Mouse (Mus musculus) hematopoietic multipotent progenitor cell, adult 10-12 weeks (in vitro differentiated cells): ENCODE data around the gene Mup19. TPM values are rescaled to one million over a fixed set of nuclear protein-coding genes. Genes with fewer than 3 reads are reported as not detected.

Experiments used
- polyA plus RNA-seq: library from polyadenylated mRNA; stranded (reverse); fragments of >175 nt; gene quantifications from 2 replicates; pipeline ENCODE4 v1.2.3, GENCODE M21; 2012; ENCODE audit warnings: low replicate concordance

Mup19 gene
- polyA plus RNA-seq = not detected in 2 replicates

GRCm38 (mm10) chr4:61782169-61782568 is at the start of gene Mup19:
TSS of gene Mup19 (minus strand) at chr4:61782269.

Other genes starting within 250 kb of the Mup19 start
- gene Mup17, start 186.4 kb downstream of the Mup19 start, polyA plus RNA-seq = not detected in 2 replicates
- not detected in 2 replicates for gene Mup18, start 108.1 kb downstream of the Mup19 start, polyA plus RNA-seq
- gene Mup5, start 53.0 kb upstream of the Mup19 start, polyA plus RNA-seq = not detected in 2 replicates